Mouse (Mus musculus): Measurements from ENCODE around the gene Cby3. TPM values are rescaled to one million over a fixed set of nuclear protein-coding genes. Genes with fewer than 3 reads are reported as not detected.
A peak's percentile ranks its signal among the peaks of the same experiment; 100 is the strongest.
"Not testable (repeated sequence)": the region's sequence is repeated elsewhere in the genome, so short reads cannot be mapped to it uniquely, and the experiment has no call there.

Gene Cby3
- polyA plus RNA-seq, 1 experiment from 2014 or later: 0.30 TPM

DNA sequence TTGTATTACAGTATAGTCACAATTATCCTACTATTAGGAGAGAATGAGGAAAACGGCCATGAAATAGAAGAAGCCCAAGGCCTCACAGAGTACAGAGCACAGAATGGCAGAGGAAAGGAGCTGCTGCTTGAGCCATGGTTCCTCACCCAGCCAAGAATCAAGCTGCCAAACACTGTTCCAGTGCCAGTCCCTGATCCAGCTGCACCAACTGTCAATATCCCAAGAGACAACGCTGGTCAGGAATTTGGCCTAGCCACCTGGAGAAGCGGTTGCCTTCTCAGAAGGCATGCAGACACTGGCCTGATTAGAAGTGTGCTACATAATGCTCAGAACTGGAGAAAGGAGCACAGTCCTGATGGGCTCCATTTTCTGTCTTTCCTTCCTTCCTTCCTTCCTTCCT is 21.1 kb upstream of the Cby3 start:
- H3K9ac ChIP-seq: no peak overlapping the region
- no peak overlapping the region for H3K27ac ChIP-seq
- H3K36me3 ChIP-seq: no peaks in the 10 kb centered on the region
- no peaks in the 10 kb centered on the region for H3K9me3 ChIP-seq
- no peaks in the 10 kb centered on the region for H3K4me1 ChIP-seq
- no peaks in the 10 kb centered on the region for H3K27me3 ChIP-seq
- no peak overlapping the region for H3K4me2 ChIP-seq
- ATAC-seq (ENCODE audit: borderline replicate concordance, extremely low read depth, low FRiP score, low TSS enrichment): no peak
- H3K4me3 ChIP-seq: no peak overlapping the region
- WGBS: 65% methylated on average over 3 of the region's 3 CpGs

DNA sequence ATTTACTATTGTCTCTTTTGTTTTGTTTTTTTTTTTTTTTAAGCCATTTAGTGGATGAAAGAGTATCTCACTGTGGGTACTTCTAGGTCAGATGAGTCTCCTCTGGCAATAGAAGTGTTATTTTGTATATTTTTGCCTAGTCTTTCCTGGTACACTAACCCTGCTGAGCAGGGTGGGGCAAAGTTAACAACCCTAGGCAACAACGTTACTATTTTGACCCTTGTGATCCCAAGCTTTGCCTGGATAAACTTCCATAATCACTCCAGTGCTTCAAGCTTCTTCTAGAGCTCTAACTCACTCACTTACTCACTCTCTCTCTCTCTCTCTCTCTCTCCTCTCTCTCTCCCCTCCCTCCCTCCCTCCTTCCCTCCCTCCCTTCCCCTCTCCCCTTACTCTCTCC is 18.1 kb upstream of the Cby3 start:
- ATAC-seq (ENCODE audit: borderline replicate concordance, extremely low read depth, low FRiP score, low TSS enrichment): no peak
- WGBS: 42% methylated on average over 1 of the region's 1 CpGs
- no peak overlapping the region for H3K4me2 ChIP-seq

DNA sequence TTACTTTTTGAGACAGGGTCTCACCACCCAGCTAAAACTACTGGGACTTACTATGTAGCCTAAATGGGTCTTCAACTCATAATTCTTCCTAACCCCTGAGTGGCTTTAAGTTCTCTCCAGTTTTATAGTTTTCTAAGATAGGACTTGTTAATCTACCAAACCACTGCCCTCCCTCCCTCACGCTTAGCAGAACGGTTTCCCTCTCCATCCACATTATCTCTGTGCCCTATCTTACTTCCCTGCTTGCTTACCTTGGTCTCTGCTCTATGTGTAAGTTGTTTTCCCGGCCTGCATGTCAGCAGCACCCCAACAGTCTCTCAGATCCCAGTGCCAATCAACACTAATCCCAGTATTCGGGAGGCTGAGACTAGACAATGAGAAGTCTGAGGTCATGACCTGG is 17.4 kb upstream of the Cby3 start:
- Histone ChIP-seq H3K4me1 (no peaks in the 10 kb centered on the region), H3K9ac (no peak overlapping the region), H3K27ac (no peak overlapping the region), H3K4me3 (no peak overlapping the region), H3K27me3 (no peaks in the 10 kb centered on the region), H3K4me2 (no peak overlapping the region), H3K9me3 (no peaks in the 10 kb centered on the region), H3K36me3 (no peaks in the 10 kb centered on the region)
- no peak for ATAC-seq (ENCODE audit: borderline replicate concordance, extremely low read depth, low FRiP score, low TSS enrichment)
- 63% methylated on average over 4 of the region's 4 CpGs for WGBS

More for the DNA sequence above, 18.1 kb upstream of the Cby3 start:
- H3K4me1 ChIP-seq: no peaks in the 10 kb centered on the region
- H3K27me3 ChIP-seq: no peaks in the 10 kb centered on the region
- H3K4me3 ChIP-seq: no peak overlapping the region
- H3K9me3 ChIP-seq: no peaks in the 10 kb centered on the region
- no peak overlapping the region for H3K9ac ChIP-seq
- H3K27ac ChIP-seq: no peak overlapping the region
- no peaks in the 10 kb centered on the region for H3K36me3 ChIP-seq

DNA sequence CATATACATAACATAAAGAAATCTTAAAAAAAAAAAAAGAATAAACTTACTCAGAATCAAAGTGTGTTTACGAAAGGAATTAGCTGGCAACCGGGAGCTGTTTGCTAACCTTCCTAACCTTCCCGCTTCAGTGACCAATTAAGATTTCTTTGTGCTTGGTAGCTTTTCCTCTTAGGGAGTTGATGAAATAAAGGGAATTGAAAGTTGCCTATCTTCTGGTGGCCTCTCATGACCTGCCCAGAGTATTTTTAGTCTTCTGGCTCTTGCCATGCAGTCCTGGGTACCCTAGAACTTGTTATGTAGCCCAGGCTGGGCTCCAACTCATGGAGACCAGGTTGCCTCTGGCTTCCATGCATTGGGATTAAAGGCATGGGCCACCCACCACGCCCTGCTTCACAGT is 8.8 kb upstream of the Cby3 start:
- ATAC-seq (ENCODE audit: borderline replicate concordance, extremely low read depth, low FRiP score, low TSS enrichment): no peak
- Histone ChIP-seq H3K4me2 (no peak overlapping the region), H3K9me3 (no peaks in the 10 kb centered on the region), H3K36me3 (no peaks in the 10 kb centered on the region), H3K4me3 (no peak overlapping the region), H3K27me3 (no peaks in the 10 kb centered on the region), H3K4me1 (no peaks in the 10 kb centered on the region), H3K27ac (no peak overlapping the region), H3K9ac (no peak overlapping the region)
- WGBS: 60% methylated on average over 4 of the region's 4 CpGs

DNA sequence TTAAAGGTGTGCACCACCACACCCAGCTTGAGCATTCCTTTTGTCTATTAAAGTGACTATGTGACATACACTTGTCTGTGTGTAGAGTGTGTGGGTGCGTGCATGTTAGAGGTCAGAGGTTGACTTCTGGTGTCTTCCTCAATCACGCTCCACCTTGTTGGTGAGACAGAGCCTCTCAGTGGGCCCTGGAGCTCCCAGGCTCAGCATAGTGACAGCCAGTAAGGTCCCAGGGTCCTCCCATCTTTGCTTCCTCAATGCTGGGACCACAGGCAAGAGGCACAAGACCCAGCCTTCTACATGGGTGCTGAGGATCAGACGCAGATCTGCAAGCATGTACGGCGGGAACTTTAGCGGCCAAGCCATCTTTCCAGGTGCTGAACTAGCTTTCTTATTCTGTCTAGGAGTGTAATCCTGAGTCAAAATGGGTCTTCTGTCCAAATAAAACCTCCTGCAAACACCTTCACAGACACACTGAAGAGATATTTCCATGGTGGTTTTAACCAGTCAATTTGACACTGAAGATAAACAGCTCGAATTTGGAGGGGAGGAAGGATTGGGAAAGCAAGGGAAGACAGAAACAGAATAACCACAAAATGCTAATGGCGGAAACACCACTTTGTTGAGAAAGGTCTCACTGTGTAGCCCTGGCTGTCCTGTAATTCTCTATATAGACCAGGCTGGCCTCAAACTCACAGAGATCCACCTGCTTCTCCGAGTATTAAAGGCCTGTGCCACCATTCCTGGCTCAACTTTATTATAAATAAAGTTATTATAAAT is 7.8 kb upstream of the Cby3 start:
- no peaks in the 10 kb centered on the region for H3K27me3 ChIP-seq
- no peak overlapping the region for H3K4me3 ChIP-seq
- H3K4me1 ChIP-seq: no peaks in the 10 kb centered on the region
- no peak overlapping the region for H3K27ac ChIP-seq
- H3K9ac ChIP-seq: no peak overlapping the region
- no peaks in the 10 kb centered on the region for H3K9me3 ChIP-seq
- no peaks in the 10 kb centered on the region for H3K36me3 ChIP-seq
- no peak for ATAC-seq (ENCODE audit: borderline replicate concordance, extremely low read depth, low FRiP score, low TSS enrichment)
- H3K4me2 ChIP-seq: no peak overlapping the region
- 84% methylated on average over 9 of the region's 9 CpGs for WGBS

DNA sequence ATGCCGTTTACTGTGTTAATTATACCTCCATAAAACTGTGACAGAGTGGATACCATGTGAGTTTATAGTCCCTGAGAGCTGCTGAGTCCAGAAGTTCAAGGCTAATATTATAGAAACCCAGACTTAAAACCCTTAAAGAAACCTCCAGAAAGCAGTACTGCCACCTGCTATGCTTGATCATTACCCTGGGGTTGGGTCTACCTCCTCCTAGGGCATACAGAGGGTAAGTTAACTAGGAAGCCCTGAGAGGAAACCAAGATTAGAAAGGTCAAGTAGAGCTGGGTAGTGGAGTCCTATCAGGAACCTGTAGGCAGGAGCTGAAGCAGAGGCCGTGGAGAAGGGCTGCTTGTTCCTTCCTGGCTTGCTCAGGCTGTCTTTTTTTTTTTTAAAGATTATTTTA is 2.1 kb upstream of the Cby3 start:
- Histone ChIP-seq H3K27ac (no peak overlapping the region), H3K9me3 (no peaks in the 10 kb centered on the region), H3K27me3 (no peaks in the 10 kb centered on the region), H3K4me1 (no peaks in the 10 kb centered on the region), H3K4me2 (no peak overlapping the region), H3K36me3 (no peaks in the 10 kb centered on the region), H3K9ac (no peak overlapping the region), H3K4me3 (no peak overlapping the region)
- 88% methylated on average over 2 of the region's 2 CpGs for WGBS
- no peak for ATAC-seq (ENCODE audit: borderline replicate concordance, extremely low read depth, low FRiP score, low TSS enrichment)

DNA sequence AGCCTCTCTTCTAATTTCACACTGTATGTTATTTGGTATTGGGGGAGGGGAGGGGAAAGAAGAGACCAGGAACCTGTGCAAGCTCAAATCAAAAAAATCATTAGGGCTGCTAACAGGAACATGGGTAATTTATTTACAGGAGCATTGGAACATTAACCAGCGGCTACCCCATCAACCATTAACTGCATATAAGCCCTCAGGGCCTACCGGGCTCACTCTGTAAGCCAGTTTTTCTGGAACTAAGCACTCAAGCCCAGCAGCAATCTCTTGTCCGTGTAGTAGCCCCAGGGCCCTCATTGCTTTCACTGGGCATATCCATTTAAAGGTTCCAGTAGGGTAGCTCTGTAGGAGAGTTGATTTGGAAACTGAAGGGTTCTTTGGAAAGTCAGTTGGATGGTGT is 589 bp downstream of the Cby3 start:
- Histone ChIP-seq H3K4me3 (no peak overlapping the region), H3K27me3 (peaks cover 8% of the 10 kb centered on the region), H3K9me3 (no peaks in the 10 kb centered on the region), H3K36me3 (no peaks in the 10 kb centered on the region), H3K4me1 (no peaks in the 10 kb centered on the region), H3K9ac (no peak overlapping the region), H3K27ac (no peak overlapping the region), H3K4me2 (no peak overlapping the region)
- ATAC-seq (ENCODE audit: borderline replicate concordance, extremely low read depth, low FRiP score, low TSS enrichment): no peak
- 70% methylated on average over 3 of the region's 3 CpGs for WGBS

DNA sequence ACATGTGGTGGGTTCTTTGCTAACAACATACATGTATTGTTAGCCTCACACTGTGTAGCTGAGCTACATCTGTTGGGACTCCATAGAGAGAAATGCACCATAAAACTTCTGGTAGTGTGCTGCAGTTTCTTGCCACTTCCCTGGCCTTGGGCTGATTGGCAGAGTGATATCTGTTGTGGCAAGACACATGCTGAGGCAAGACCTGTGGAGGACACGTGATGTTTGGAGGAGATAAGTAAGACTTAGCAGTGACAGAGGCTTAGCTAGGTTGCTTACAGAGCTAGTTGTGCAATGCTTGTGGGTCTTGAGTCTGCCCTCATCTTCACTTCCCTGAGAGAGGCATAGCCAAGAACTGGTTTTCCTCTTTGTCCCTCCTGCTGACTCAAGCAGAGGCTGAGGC is 1.1 kb downstream of the Cby3 start:
- H3K4me2 ChIP-seq: no peak overlapping the region
- peaks cover 8% of the 10 kb centered on the region for H3K27me3 ChIP-seq
- WGBS: 52% methylated on average over 1 of the region's 1 CpGs
- H3K9ac ChIP-seq: no peak overlapping the region
- no peaks in the 10 kb centered on the region for H3K36me3 ChIP-seq
- no peaks in the 10 kb centered on the region for H3K4me1 ChIP-seq
- no peaks in the 10 kb centered on the region for H3K9me3 ChIP-seq
- no peak for ATAC-seq (ENCODE audit: borderline replicate concordance, extremely low read depth, low FRiP score, low TSS enrichment)
- H3K4me3 ChIP-seq: no peak overlapping the region
- no peak overlapping the region for H3K27ac ChIP-seq

DNA sequence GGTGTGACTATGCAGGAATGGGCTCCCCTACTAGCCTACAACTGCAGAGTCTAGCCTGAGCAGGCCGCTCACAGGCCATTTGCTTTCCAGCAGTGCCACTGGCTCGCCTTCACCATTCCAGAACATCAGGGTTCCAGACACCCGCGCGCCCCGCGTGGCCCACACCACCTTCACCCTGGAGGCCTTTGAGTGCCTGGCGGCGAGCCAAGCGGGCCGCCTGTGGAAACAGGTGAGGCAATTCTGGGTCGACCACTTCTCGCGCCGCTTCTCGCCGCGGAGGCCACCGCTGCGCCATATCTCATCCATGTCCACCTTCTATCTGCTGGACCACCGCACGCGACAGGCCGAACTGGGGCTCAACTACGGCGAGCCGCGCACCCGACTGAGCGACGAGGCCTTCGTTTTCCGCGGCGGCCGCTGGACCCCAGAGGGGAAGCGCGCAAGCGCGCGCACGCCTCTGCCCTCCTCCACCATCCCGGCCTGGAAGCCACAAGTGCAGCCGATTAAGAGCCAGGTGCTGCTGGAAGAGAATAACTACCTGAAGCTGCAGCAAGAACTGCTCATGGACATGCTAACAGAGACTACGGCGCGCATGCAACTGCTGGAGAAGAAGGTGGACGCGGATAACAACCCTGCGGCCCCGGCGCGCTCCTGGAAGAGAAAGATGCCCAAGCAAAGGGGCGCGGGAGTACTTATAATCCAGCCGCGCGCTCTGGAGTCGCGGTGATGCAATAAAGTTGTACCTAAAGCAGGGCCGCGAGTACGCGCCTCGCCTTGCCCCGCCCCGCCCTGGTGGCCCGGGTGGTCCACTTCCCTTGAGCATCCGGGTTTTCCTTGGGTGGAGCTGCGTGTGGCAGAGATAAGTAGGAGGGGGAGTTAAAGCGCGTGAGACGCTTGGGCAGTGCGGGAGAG is 4.9 kb downstream of the Cby3 start:
- no peaks in the 10 kb centered on the region for H3K4me1 ChIP-seq
- peak; percentile 67 for ATAC-seq (ENCODE audit: borderline replicate concordance, extremely low read depth, low FRiP score, low TSS enrichment)
- peak overlapping the region; percentile 40 for H3K9ac ChIP-seq
- H3K27ac ChIP-seq: peak overlapping the region; percentile 83
- H3K9me3 ChIP-seq: no peaks in the 10 kb centered on the region
- no peaks in the 10 kb centered on the region for H3K36me3 ChIP-seq
- WGBS: 1% methylated on average over 74 of the region's 74 CpGs
- peak overlapping the region; percentile 96 for H3K4me2 ChIP-seq
- H3K4me3 ChIP-seq: peak overlapping the region; percentile 60
- H3K27me3 ChIP-seq: peaks cover 8% of the 10 kb centered on the region

DNA sequence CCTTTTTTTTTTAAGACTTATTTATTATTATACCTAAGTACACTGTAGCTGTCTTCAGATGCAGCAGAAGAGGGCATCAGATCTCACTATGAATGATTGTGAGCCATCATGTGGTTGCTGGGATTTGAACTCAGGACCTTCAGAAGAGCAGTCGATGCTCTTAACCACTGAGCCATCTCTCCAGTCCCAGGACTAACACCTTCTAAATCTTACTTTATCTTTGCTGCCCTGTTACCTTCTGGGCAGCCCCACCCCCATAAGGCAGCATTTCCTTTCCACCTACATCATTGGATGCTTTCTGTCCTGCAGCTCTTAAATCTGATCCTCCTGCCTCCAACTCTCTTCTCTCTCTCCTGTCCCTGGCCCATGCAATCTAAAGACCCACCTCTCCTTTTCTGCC is 7.0 kb downstream of the Cby3 start:
- 72% methylated on average over 1 of the region's 1 CpGs for WGBS
- not testable (repeated sequence) for ATAC-seq (ENCODE audit: borderline replicate concordance, extremely low read depth, low FRiP score, low TSS enrichment); H3K4me1 ChIP-seq; H3K4me3 ChIP-seq; H3K36me3 ChIP-seq; H3K9me3 ChIP-seq; H3K27me3 ChIP-seq; H3K4me2 ChIP-seq; H3K9ac ChIP-seq; H3K27ac ChIP-seq

DNA sequence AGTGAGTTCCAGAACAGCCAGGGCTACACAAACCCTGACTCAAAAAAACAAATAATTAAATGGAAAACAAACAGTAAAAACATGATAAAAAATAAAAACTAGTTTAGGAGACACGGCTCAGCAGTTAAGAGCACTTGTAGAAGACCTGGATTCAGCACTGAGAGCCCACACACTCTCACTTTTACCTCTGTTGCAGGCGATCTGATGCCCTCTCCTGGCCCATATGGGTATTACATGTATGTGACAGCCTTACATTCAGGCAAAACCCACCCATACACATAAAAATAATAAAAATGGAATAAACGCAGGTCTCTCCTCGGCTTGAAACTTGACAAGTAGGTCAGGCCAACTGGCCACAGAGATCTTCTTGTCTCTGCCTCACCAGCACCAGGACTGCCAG is 10.3 kb downstream of the Cby3 start:
- no peak overlapping the region for H3K27ac ChIP-seq
- H3K9me3 ChIP-seq: no peaks in the 10 kb centered on the region
- no peak for ATAC-seq (ENCODE audit: borderline replicate concordance, extremely low read depth, low FRiP score, low TSS enrichment)
- H3K4me3 ChIP-seq: no peak overlapping the region
- H3K4me2 ChIP-seq: no peak overlapping the region
- H3K9ac ChIP-seq: no peak overlapping the region
- H3K36me3 ChIP-seq: no peaks in the 10 kb centered on the region
- H3K27me3 ChIP-seq: no peaks in the 10 kb centered on the region
- WGBS: 3% methylated on average over 4 of the region's 4 CpGs
- H3K4me1 ChIP-seq: no peaks in the 10 kb centered on the region

DNA sequence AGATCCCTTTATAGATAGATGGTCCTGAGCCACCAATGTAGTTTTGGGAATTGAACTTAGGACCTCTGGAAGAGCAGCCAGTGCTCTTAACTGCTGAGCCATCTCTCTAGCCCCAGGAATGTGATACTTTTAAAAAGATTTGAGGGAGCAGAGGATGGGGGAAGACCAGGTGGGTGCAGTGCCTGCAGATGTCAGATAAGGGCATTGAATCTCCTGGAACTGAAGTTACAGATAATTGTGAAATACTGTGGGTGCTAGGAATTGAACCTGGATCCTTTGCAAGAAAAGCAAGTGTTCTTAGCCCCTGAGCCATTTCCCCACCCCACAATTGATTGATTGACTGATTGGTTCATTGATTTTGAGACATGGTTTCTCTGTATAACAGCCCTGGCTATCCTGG is 11.1 kb downstream of the Cby3 start:
- Histone ChIP-seq H3K27ac (no peak overlapping the region), H3K4me2 (no peak overlapping the region), H3K9ac (no peak overlapping the region), H3K4me1 (no peaks in the 10 kb centered on the region), H3K36me3 (no peaks in the 10 kb centered on the region), H3K4me3 (no peak overlapping the region), H3K27me3 (no peaks in the 10 kb centered on the region), H3K9me3 (no peaks in the 10 kb centered on the region)
- ATAC-seq (ENCODE audit: borderline replicate concordance, extremely low read depth, low FRiP score, low TSS enrichment): no peak
